Mouse (Mus musculus): ENCODE results near the gene Pigx. TPM values are rescaled to one million over a fixed set of nuclear protein-coding genes. Genes with fewer than 3 reads are reported as not detected.

Pigx gene
- polyA plus RNA-seq, 1 experiment from 2014 or later: 89.3 TPM

Other genes starting within 250 kb of the Pigx start
- 5.2 and 5.5 TPM in 2 replicates for gene Meltf, start 220.9 kb downstream of the Pigx start, polyA plus RNA-seq (2015; fragmentation: Nextera tagmentation; extraction: Ambion mirVana)
- gene Pigz, start 165.9 kb downstream of the Pigx start, polyA plus RNA-seq (2015; fragmentation: Nextera tagmentation; extraction: Ambion mirVana): 0.49 and 0.91 TPM in 2 replicates
- 84.4 and 86.4 TPM in 2 replicates for gene 0610012G03Rik, start 151.2 kb downstream of the Pigx start, polyA plus RNA-seq (2015; fragmentation: Nextera tagmentation; extraction: Ambion mirVana)
- 108 and 112 TPM in 2 replicates for gene Ncbp2, start 151.2 kb downstream of the Pigx start, polyA plus RNA-seq (2015; fragmentation: Nextera tagmentation; extraction: Ambion mirVana)
- gene Senp5, start 96.5 kb downstream of the Pigx start, polyA plus RNA-seq (2015; fragmentation: Nextera tagmentation; extraction: Ambion mirVana): 12.6 and 13.0 TPM in 2 replicates
- 32.5 and 33.9 TPM in 2 replicates for gene Pak2, start 20.4 kb downstream of the Pigx start, polyA plus RNA-seq (2015; fragmentation: Nextera tagmentation; extraction: Ambion mirVana)
- 23.1 and 25.5 TPM in 2 replicates for gene Cep19, start 60 bp upstream of the Pigx start, polyA plus RNA-seq (2015; fragmentation: Nextera tagmentation; extraction: Ambion mirVana)
- gene Nrros, start 65.9 kb upstream of the Pigx start, polyA plus RNA-seq (2015; fragmentation: Nextera tagmentation; extraction: Ambion mirVana): 21.3 and 23.0 TPM in 2 replicates
- gene Bex6, start 80.1 kb upstream of the Pigx start, polyA plus RNA-seq (2015; fragmentation: Nextera tagmentation; extraction: Ambion mirVana): 0.20 TPM in 1 of 2 replicates, not detected in the other
- gene Fbxo45, start 147.4 kb upstream of the Pigx start, polyA plus RNA-seq (2015; fragmentation: Nextera tagmentation; extraction: Ambion mirVana): 9.5 and 11.6 TPM in 2 replicates
- 19.9 and 22.0 TPM in 2 replicates for gene Wdr53, start 147.5 kb upstream of the Pigx start, polyA plus RNA-seq (2015; fragmentation: Nextera tagmentation; extraction: Ambion mirVana)
- 0.20 TPM in 1 of 2 replicates, not detected in the other for gene Smco1, start 171.7 kb upstream of the Pigx start, polyA plus RNA-seq (2015; fragmentation: Nextera tagmentation; extraction: Ambion mirVana)
- 29.8 and 31.4 TPM in 2 replicates for gene Rnf168, start 177.7 kb upstream of the Pigx start, polyA plus RNA-seq (2015; fragmentation: Nextera tagmentation; extraction: Ambion mirVana)
- 20.9 and 25.2 TPM in 2 replicates for gene Ubxn7, start 232.5 kb upstream of the Pigx start, polyA plus RNA-seq (2015; fragmentation: Nextera tagmentation; extraction: Ambion mirVana)

All from limb, embryonic 15.5 days (tissue).